Mouse (Mus musculus) MEL-GATA-1-ER (cell line): ENCODE results near the gene Mtmr4.

Experiments used
- DNase-seq: peaks from one replicate; pipeline ENCODE4 v3.0.0-alpha.2; 2012; ENCODE audit warnings: low read depth; ENCODE audit errors: extremely low read depth

Mtmr4 gene

GRCm38 (mm10) chr11:87581933-87582710 is 9.8 kb upstream of the Mtmr4 start:
- no peak for DNase-seq

- no peak for DNase-seq
Measured at GRCm38 (mm10) chr11:87583291-87584034, 8.5 kb upstream of the Mtmr4 start.

- no peak for DNase-seq
Measured at GRCm38 (mm10) chr11:87584711-87585505, 7.1 kb upstream of the Mtmr4 start.

GRCm38 (mm10) chr11:87587211-87587874 is 4.6 kb upstream of the Mtmr4 start:
- no peak for DNase-seq

GRCm38 (mm10) chr11:87589605-87590004 is 2.4 kb upstream of the Mtmr4 start:
- no peak for DNase-seq

- DNase-seq, result peak; percentile 41
Measured at GRCm38 (mm10) chr11:87590841-87591525, 979 bp upstream of the Mtmr4 start.

- DNase-seq, result no peak
Measured at GRCm38 (mm10) chr11:87592354-87592695, 363 bp downstream of the Mtmr4 start.

GRCm38 (mm10) chr11:87592713-87593598 is 994 bp downstream of the Mtmr4 start:
- DNase-seq, result no peak

- DNase-seq, result no peak
Measured at GRCm38 (mm10) chr11:87595327-87595841, 3.4 kb downstream of the Mtmr4 start.

- no peak for DNase-seq
Measured at GRCm38 (mm10) chr11:87595976-87596375, 4.0 kb downstream of the Mtmr4 start.

GRCm38 (mm10) chr11:87596492-87596891 is 4.5 kb downstream of the Mtmr4 start:
- no peak for DNase-seq

- DNase-seq, result no peak
Measured at GRCm38 (mm10) chr11:87597061-87597460, 5.1 kb downstream of the Mtmr4 start.

- no peak for DNase-seq
Measured at GRCm38 (mm10) chr11:87599395-87600089, 7.6 kb downstream of the Mtmr4 start.

GRCm38 (mm10) chr11:87600322-87600853 is 8.4 kb downstream of the Mtmr4 start:
- DNase-seq, result no peak

GRCm38 (mm10) chr11:87602234-87602633 is 10.3 kb downstream of the Mtmr4 start:
- DNase-seq, result no peak

GRCm38 (mm10) chr11:87603571-87603970 is 11.6 kb downstream of the Mtmr4 start:
- DNase-seq, result no peak

GRCm38 (mm10) chr11:87609264-87609663 is 17.3 kb downstream of the Mtmr4 start:
- no peak for DNase-seq

- DNase-seq, result no peak
Measured at GRCm38 (mm10) chr11:87611547-87611946, 19.6 kb downstream of the Mtmr4 start.

GRCm38 (mm10) chr11:87613972-87614371 is 22.0 kb downstream of the Mtmr4 start:
- DNase-seq, result no peak
